Mouse (Mus musculus): ENCODE results near the gene Tmprss4.

The Tmprss4 gene

GRCm38 (mm10) chr9:45181770-45182169 is 22.1 kb downstream of the Tmprss4 start, which contains the start of gene BC049352:
Gene BC049352 (plus strand): TSS chr9:45182007.
- Histone ChIP-seq H3K27me3 (ENCODE audit: control insufficient read depth, insufficient read depth, low read length, poor library complexity, severe bottlenecking) (no peaks in the 10 kb centered on the region), H3K36me3 (ENCODE audit: control insufficient read depth, insufficient read depth, low read length, poor library complexity, severe bottlenecking) (no peaks in the 10 kb centered on the region)
- DNase-seq (ENCODE audit: low read depth, low spot score), result no peak

- Histone ChIP-seq H3K36me3 (ENCODE audit: control insufficient read depth, insufficient read depth, low read length, poor library complexity, severe bottlenecking) (no peaks in the 10 kb centered on the region), H3K27me3 (ENCODE audit: control insufficient read depth, insufficient read depth, low read length, poor library complexity, severe bottlenecking) (no peaks in the 10 kb centered on the region)
- DNase-seq (ENCODE audit: low read depth, low spot score), result peak; percentile 14
These were observed 24.6 kb downstream of the Tmprss4 start for GRCm38 (mm10) chr9:45179282-45179681.

DNA sequence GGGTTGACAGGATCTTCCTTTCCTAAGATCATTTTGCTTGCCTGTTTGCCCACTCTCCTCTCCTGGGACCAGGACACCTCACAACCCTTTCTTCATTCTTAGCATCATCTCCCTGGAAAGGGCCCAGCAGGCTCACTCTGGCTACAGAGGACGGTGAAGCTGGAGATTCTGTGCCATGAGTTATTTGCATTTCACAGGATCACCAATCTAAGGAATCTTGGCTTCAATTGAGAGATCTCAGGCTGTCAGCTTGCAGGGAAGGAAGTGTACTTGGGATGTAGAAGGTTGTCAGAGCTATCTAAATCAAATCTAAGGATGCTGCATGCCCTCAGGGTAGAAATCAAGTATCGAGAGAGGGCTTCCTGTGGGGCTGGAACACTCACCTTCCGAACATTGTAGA is 30.4 kb downstream of the Tmprss4 start:
- DNase-seq (ENCODE audit: low read depth, low spot score), result no peak
- H3K27me3 ChIP-seq (ENCODE audit: control insufficient read depth, insufficient read depth, low read length, poor library complexity, severe bottlenecking), result no peaks in the 10 kb centered on the region
- H3K36me3 ChIP-seq (ENCODE audit: control insufficient read depth, insufficient read depth, low read length, poor library complexity, severe bottlenecking), result no peaks in the 10 kb centered on the region

DNA sequence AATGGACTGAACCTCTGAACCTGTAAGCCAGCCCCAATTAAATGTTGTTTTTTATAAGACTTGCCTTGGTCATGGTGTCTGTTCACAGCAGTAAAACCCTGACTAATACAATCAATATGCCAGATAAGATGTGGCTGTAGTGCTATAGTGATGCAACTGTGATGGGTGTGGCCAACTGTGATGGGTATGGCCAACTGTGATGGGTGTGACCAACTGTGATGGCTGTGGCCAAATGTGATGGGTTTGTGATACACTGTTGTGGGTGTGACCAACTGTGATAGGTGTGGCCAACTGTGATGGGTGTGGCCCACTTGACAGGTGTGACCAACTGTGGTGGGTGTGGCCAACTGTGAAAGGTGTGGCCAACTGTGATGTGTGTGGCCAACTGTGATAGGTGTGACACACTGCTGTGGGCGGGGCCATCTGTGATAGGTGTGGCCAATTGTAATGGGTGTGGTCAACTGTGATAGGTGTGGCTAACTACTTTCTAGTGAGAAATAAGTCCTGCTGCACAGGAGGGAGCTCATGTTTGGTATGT is 32.8 kb downstream of the Tmprss4 start:
- H3K27me3 ChIP-seq (ENCODE audit: control insufficient read depth, insufficient read depth, low read length, poor library complexity, severe bottlenecking), result no peaks in the 10 kb centered on the region
- DNase-seq (ENCODE audit: low read depth, low spot score), result no peak
- no peaks in the 10 kb centered on the region for H3K36me3 ChIP-seq (ENCODE audit: control insufficient read depth, insufficient read depth, low read length, poor library complexity, severe bottlenecking)

- Histone ChIP-seq H3K27me3 (ENCODE audit: control insufficient read depth, insufficient read depth, low read length, poor library complexity, severe bottlenecking) (no peaks in the 10 kb centered on the region), H3K36me3 (ENCODE audit: control insufficient read depth, insufficient read depth, low read length, poor library complexity, severe bottlenecking) (no peaks in the 10 kb centered on the region)
- DNase-seq (ENCODE audit: low read depth, low spot score), result no peak
These were observed 33.7 kb downstream of the Tmprss4 start for GRCm38 (mm10) chr9:45170150-45170549.

GRCm38 (mm10) chr9:45167903-45168302 is 36.0 kb downstream of the Tmprss4 start:
- H3K27me3 ChIP-seq (ENCODE audit: control insufficient read depth, insufficient read depth, low read length, poor library complexity, severe bottlenecking), result no peaks in the 10 kb centered on the region
- no peak for DNase-seq (ENCODE audit: low read depth, low spot score)
- no peaks in the 10 kb centered on the region for H3K36me3 ChIP-seq (ENCODE audit: control insufficient read depth, insufficient read depth, low read length, poor library complexity, severe bottlenecking)

GRCm38 (mm10) chr9:45153361-45153760 is 50.5 kb downstream of the Tmprss4 start:
- Histone ChIP-seq H3K27me3 (ENCODE audit: control insufficient read depth, insufficient read depth, low read length, poor library complexity, severe bottlenecking) (no peaks in the 10 kb centered on the region), H3K36me3 (ENCODE audit: control insufficient read depth, insufficient read depth, low read length, poor library complexity, severe bottlenecking) (no peaks in the 10 kb centered on the region)
- DNase-seq (ENCODE audit: low read depth, low spot score), result no peak

DNA sequence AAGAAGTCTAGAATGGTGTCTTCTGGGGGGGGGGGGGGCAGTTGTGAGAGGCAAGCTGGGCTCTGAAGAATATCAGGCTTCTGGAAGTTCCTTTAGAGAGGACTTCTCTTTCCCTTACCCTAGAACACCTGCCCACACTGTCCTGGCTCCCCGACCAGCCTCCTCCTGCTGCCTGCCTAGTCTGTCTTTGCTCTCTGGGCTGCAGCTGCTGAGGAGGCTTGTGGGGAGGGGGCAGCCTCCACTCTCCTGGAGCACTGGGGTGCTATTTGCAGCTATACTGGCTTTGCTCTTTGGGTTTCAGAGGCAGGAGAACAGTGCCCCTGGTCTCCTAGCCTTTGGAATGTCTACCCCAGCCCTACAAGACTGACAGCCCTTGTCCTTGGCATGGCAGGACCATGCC is 53.0 kb downstream of the Tmprss4 start:
- H3K27me3 ChIP-seq (ENCODE audit: control insufficient read depth, insufficient read depth, low read length, poor library complexity, severe bottlenecking), result no peaks in the 10 kb centered on the region
- no peak for DNase-seq (ENCODE audit: low read depth, low spot score)
- no peaks in the 10 kb centered on the region for H3K36me3 ChIP-seq (ENCODE audit: control insufficient read depth, insufficient read depth, low read length, poor library complexity, severe bottlenecking)

- Histone ChIP-seq H3K36me3 (ENCODE audit: control insufficient read depth, insufficient read depth, low read length, poor library complexity, severe bottlenecking) (no peaks in the 10 kb centered on the region), H3K27me3 (ENCODE audit: control insufficient read depth, insufficient read depth, low read length, poor library complexity, severe bottlenecking) (no peaks in the 10 kb centered on the region)
- DNase-seq (ENCODE audit: low read depth, low spot score), result peak; percentile 83
These were observed 57.7 kb downstream of the Tmprss4 start for GRCm38 (mm10) chr9:45146267-45146597.

GRCm38 (mm10) chr9:45145533-45146266 is 58.2 kb downstream of the Tmprss4 start:
- no peak for DNase-seq (ENCODE audit: low read depth, low spot score)
- no peaks in the 10 kb centered on the region for H3K36me3 ChIP-seq (ENCODE audit: control insufficient read depth, insufficient read depth, low read length, poor library complexity, severe bottlenecking)

DNA sequence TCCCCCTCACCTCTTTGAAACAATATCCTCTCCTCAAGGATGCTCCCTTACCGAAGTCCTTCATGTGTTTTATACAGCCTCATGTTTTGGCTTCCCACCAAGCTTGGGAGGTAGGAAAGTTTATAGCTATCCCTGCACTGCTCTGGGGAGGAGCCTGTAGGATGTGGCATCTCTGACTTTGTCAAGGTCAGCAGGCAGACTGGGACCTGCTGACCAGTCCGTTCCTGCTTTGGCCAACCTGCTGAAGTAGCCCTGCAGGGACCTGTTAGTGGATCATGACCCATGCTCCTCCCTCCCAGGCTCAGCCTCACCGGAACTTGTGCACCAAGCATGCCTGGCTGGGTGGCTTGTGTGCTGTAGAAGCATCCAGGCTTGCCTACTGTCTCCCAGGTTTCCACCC is 61.2 kb downstream of the Tmprss4 start:
- 0 out of 2 replicates have a peak, but pooled peaks cover 1% of the 10 kb centered on the region for H3K36me3 ChIP-seq (ENCODE audit: control insufficient read depth, insufficient read depth, low read length, poor library complexity, severe bottlenecking)
- no peak for DNase-seq (ENCODE audit: low read depth, low spot score)
- no peaks in the 10 kb centered on the region; the same call in 1 of the 2 replicates for H3K27me3 ChIP-seq (ENCODE audit: control insufficient read depth, insufficient read depth, low read length, poor library complexity, severe bottlenecking)

More at GRCm38 (mm10) chr9:45145533-45146266, 58.2 kb downstream of the Tmprss4 start:
- H3K27me3 ChIP-seq (ENCODE audit: control insufficient read depth, insufficient read depth, low read length, poor library complexity, severe bottlenecking), result no peaks in the 10 kb centered on the region

DNA sequence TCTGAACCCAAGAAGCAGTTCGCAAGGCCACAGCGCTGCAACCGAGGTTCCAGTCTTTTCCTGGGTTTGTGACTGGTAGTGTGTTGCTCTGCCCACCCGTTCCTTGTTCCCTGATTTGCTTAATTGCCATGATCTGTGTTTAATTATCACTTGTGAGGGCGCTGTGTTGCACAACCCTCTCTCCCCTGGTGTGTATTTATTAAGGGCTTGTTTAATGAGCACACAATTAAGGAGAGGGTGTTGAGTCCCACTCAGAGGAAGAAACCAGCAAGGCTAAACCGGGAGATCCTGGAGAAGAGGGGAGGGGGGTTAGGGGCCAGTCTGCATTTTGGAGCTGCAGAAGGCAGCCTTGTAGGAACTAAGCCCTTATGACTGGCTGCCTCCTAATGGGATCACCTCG is 62.9 kb downstream of the Tmprss4 start:
- 0 out of 2 replicates have a peak, but pooled peaks cover 1% of the 10 kb centered on the region for H3K36me3 ChIP-seq (ENCODE audit: control insufficient read depth, insufficient read depth, low read length, poor library complexity, severe bottlenecking)
- no peak for DNase-seq (ENCODE audit: low read depth, low spot score)
- H3K27me3 ChIP-seq (ENCODE audit: control insufficient read depth, insufficient read depth, low read length, poor library complexity, severe bottlenecking), result no peaks in the 10 kb centered on the region; the same call in 1 of the 2 replicates

DNA sequence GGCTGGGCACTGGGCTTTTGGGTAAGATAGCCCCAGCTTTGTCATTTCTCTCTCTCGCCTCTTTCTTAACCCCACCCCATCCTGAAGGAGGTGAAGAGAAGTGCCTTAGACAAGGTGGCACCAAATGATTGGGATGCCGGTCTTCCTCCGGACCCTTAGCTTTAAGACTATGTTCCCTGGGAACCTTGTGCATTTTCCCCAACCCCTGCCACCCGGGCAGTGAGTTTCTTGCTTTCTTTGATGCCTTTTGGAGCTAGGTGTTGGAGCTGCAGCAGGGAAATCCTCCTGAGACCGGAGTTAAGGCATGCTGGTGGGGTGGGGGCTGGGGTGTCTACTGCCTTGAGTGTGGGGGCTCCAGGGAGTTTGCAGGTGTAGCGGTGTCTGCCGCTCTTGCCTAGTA is 64.8 kb downstream of the Tmprss4 start:
- Histone ChIP-seq H3K36me3 (ENCODE audit: control insufficient read depth, insufficient read depth, low read length, poor library complexity, severe bottlenecking) (0 out of 2 replicates have a peak, but pooled peaks cover 1% of the 10 kb centered on the region), H3K27me3 (ENCODE audit: control insufficient read depth, insufficient read depth, low read length, poor library complexity, severe bottlenecking) (no peaks in the 10 kb centered on the region; the same call in 1 of the 2 replicates)
- DNase-seq (ENCODE audit: low read depth, low spot score), result no peak

DNA sequence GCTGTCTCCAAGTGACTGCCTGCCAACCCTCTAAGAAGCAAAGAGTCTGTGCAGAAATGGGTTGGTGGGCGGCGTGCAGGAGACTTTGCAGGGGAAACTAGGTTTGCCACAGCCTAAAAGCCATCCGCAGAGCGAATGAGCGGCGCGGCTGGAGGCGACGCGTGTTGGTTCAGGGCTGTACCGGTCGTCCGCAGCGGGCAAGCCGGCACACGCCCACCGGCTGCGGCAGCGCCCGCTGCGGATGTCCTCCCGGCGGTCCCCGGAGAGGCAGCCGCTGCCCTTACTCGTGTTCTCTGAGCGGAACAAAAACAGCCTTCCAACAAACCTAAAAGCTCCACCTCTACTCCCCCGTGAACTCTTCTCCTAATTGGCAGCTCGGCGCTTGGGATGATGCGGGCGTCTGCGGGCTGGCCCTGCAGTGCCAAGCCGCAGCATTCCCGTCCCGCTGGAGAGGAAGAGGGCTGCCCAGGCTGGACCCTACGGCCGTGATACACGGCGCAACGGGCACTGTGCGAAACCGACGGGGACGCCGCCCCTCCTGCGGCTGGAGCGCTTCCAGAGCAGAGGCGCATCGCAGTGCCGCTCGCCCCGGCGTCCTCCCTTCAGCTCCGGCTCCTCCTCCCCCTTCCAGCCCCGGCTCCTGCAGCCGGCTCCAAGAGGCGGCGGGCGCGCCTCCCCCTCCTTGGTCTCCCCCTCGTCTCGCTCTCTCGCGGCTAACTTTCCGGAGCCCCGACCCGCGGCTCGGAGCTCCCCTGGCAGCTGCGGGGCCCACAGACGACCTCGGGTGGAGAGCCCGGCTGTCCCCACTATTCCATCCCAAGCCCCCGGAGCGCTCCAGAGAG is 65.5 kb downstream of the Tmprss4 start, which contains the start of gene Scn4b:
TSS of gene Scn4b (plus strand) at position 205 of the 842 bp plus-strand sequence.
- 0 out of 2 replicates have a peak, but pooled peaks cover 1% of the 10 kb centered on the region for H3K36me3 ChIP-seq (ENCODE audit: control insufficient read depth, insufficient read depth, low read length, poor library complexity, severe bottlenecking)
- peak; percentile 50 for DNase-seq (ENCODE audit: low read depth, low spot score)
- H3K27me3 ChIP-seq (ENCODE audit: control insufficient read depth, insufficient read depth, low read length, poor library complexity, severe bottlenecking), result no peaks in the 10 kb centered on the region; the same call in 1 of the 2 replicates

Measured in splenic B cell, adult 2 months (primary cell).